Mouse (Mus musculus) embryonic facial prominence, embryonic 13.5 days (tissue): Measurements from ENCODE around the gene Stk16. TPM values are rescaled to one million over a fixed set of nuclear protein-coding genes. Genes with fewer than 3 reads are reported as not detected.

Experiments used
- ATAC-seq: fragments of 200-750 bp; cut with Nextera tagmentation; 2 replicates; pipeline ENCODE4 v1.8.0; 2017; ENCODE audit warnings: low read depth; ENCODE audit not compliant: insufficient number of reproducible peaks, insufficient read depth, low FRiP score, low TSS enrichment
- H3K27ac ChIP-seq: fragments of 300-500 bp; sonication (generic); 2 replicates; pipeline ENCODE4 v1.5.1; 2015; ENCODE audit warnings: moderate library complexity, mild to moderate bottlenecking, inconsistent platforms
- H3K27me3 ChIP-seq: fragments of 300-500 bp; sonication (generic); 2 replicates; pipeline ENCODE4 v1.6.1; 2015; ENCODE audit warnings: mild to moderate bottlenecking, inconsistent platforms
- H3K36me3 ChIP-seq: fragments of 300-500 bp; sonication (generic); 2 replicates; pipeline ENCODE4 v1.6.1; 2015; ENCODE audit warnings: mild to moderate bottlenecking, inconsistent platforms
- H3K4me1 ChIP-seq: fragments of 300-500 bp; sonication (generic); 2 replicates; pipeline ENCODE4 v1.6.1; 2015; ENCODE audit warnings: inconsistent platforms
- H3K4me2 ChIP-seq: fragments of 300-500 bp; sonication (generic); 2 replicates; pipeline ENCODE4 v1.6.1; 2015; ENCODE audit warnings: moderate library complexity, mild to moderate bottlenecking, inconsistent platforms
- H3K4me3 ChIP-seq: fragments of 300-500 bp; sonication (generic); 2 replicates; pipeline ENCODE4 v1.5.1; 2015; ENCODE audit warnings: mild to moderate bottlenecking, inconsistent platforms
- H3K9ac ChIP-seq: fragments of 300-500 bp; sonication (generic); 2 replicates; pipeline ENCODE4 v1.6.1; 2015; ENCODE audit warnings: mild to moderate bottlenecking, inconsistent platforms
- H3K9me3 ChIP-seq: fragments of 300-500 bp; sonication (generic); 2 replicates; pipeline ENCODE4 v1.6.1; 2016; ENCODE audit warnings: inconsistent platforms
- WGBS: fragments of 180-500 bp; shearing (Covaris S2); methylation state at CpG from one replicate; pipeline ENCODE4 v1.1.7; 2015; ENCODE audit warnings: mixed read lengths; 5-methylcytosine and 5-hydroxymethylcytosine counted together
- polyA plus RNA-seq: library from polyadenylated mRNA; unstranded; fragments of >200 nt; fragmentation: Nextera tagmentation; extraction: Ambion mirVana; gene quantifications from 2 replicates; pipeline ENCODE4 v1.2.1, GENCODE M21; 2015

The Stk16 gene
- polyA plus RNA-seq, 1 experiment from 2014 or later: 141 TPM

GRCm38 (mm10) chr1:75244175-75244826 lies 33.7 kb downstream of the Stk16 start:
- H3K27ac ChIP-seq: no peak overlapping the region
- no peaks in the 10 kb centered on the region for H3K27me3 ChIP-seq
- WGBS: 86% methylated on average over 12 of the region's 12 CpGs
- H3K9me3 ChIP-seq: no peaks in the 10 kb centered on the region
- H3K4me1 ChIP-seq: peaks cover 14% of the 10 kb centered on the region
- ATAC-seq: no peak
- no peak overlapping the region for H3K9ac ChIP-seq
- H3K36me3 ChIP-seq: peaks cover 47% of the 10 kb centered on the region
- H3K4me2 ChIP-seq: no peak overlapping the region
- no peak overlapping the region for H3K4me3 ChIP-seq

GRCm38 (mm10) chr1:75244836-75245235 lies 34.2 kb downstream of the Stk16 start:
- Histone ChIP-seq H3K4me2 (no peak overlapping the region), H3K36me3 (peaks cover 41% of the 10 kb centered on the region), H3K27me3 (no peaks in the 10 kb centered on the region), H3K4me3 (no peak overlapping the region), H3K9ac (no peak overlapping the region), H3K27ac (no peak overlapping the region), H3K4me1 (peaks cover 14% of the 10 kb centered on the region), H3K9me3 (no peaks in the 10 kb centered on the region)
- 15% methylated on average over 4 of the region's 4 CpGs for WGBS
- ATAC-seq: no peak

- ATAC-seq: no peak
- Histone ChIP-seq H3K9ac (peak overlapping the region; percentile 16; the same call in 1 of the 2 replicates), H3K36me3 (peaks cover 21% of the 10 kb centered on the region), H3K27ac (no peak overlapping the region), H3K9me3 (no peaks in the 10 kb centered on the region), H3K4me2 (no peak overlapping the region), H3K4me1 (peaks cover 25% of the 10 kb centered on the region), H3K27me3 (peaks cover 3% of the 10 kb centered on the region), H3K4me3 (no peak overlapping the region)
- WGBS: 78% methylated on average over 16 of the region's 16 CpGs
Measured at GRCm38 (mm10) chr1:75247071-75247930, 36.7 kb downstream of the Stk16 start.

GRCm38 (mm10) chr1:75248041-75248772 lies 37.6 kb downstream of the Stk16 start:
- peaks cover 12% of the 10 kb centered on the region for H3K27me3 ChIP-seq
- no peak overlapping the region for H3K27ac ChIP-seq
- WGBS: 41% methylated on average over 9 of the region's 9 CpGs
- no peaks in the 10 kb centered on the region for H3K9me3 ChIP-seq
- peaks cover 12% of the 10 kb centered on the region for H3K36me3 ChIP-seq
- H3K4me2 ChIP-seq: no peak overlapping the region
- H3K9ac ChIP-seq: 0 out of 2 replicates have a peak overlapping the region, but pooled peaks have one; percentile 11
- H3K4me3 ChIP-seq: no peak overlapping the region
- no peak for ATAC-seq
- peaks cover 25% of the 10 kb centered on the region for H3K4me1 ChIP-seq

GRCm38 (mm10) chr1:75250498-75250897 lies 39.9 kb downstream of the Stk16 start:
- H3K27ac ChIP-seq: no peak overlapping the region
- peaks cover 16% of the 10 kb centered on the region for H3K27me3 ChIP-seq
- no peaks in the 10 kb centered on the region for H3K36me3 ChIP-seq
- H3K4me2 ChIP-seq: no peak overlapping the region
- H3K9me3 ChIP-seq: no peaks in the 10 kb centered on the region
- 38% methylated on average over 3 of the region's 3 CpGs for WGBS
- no peak for ATAC-seq
- no peak overlapping the region for H3K9ac ChIP-seq
- peaks cover 25% of the 10 kb centered on the region for H3K4me1 ChIP-seq
- no peak overlapping the region for H3K4me3 ChIP-seq

GRCm38 (mm10) chr1:75251112-75251970 lies 40.7 kb downstream of the Stk16 start:
- ATAC-seq: no peak
- H3K4me3 ChIP-seq: peak overlapping the region; percentile 29
- H3K9me3 ChIP-seq: no peaks in the 10 kb centered on the region
- WGBS: 6% methylated on average over 21 of the region's 22 CpGs
- H3K4me1 ChIP-seq: peaks cover 25% of the 10 kb centered on the region
- H3K36me3 ChIP-seq: no peaks in the 10 kb centered on the region
- peak overlapping the region; percentile 58 for H3K4me2 ChIP-seq
- no peak overlapping the region for H3K27ac ChIP-seq
- H3K27me3 ChIP-seq: peaks cover 16% of the 10 kb centered on the region
- H3K9ac ChIP-seq: peak overlapping the region; percentile 44

GRCm38 (mm10) chr1:75252308-75252707 lies 41.7 kb downstream of the Stk16 start:
- Histone ChIP-seq H3K27ac (no peak overlapping the region), H3K27me3 (peaks cover 22% of the 10 kb centered on the region), H3K9me3 (no peaks in the 10 kb centered on the region), H3K4me2 (no peak overlapping the region), H3K36me3 (no peaks in the 10 kb centered on the region), H3K9ac (no peak overlapping the region), H3K4me3 (no peak overlapping the region), H3K4me1 (peaks cover 22% of the 10 kb centered on the region)
- ATAC-seq: no peak
- WGBS: 67% methylated on average over 13 of the region's 13 CpGs

- Histone ChIP-seq H3K4me1 (peaks cover 17% of the 10 kb centered on the region; the same call in 1 of the 2 replicates), H3K36me3 (no peaks in the 10 kb centered on the region), H3K9me3 (no peaks in the 10 kb centered on the region), H3K4me3 (no peak overlapping the region), H3K27ac (no peak overlapping the region), H3K27me3 (peaks cover 28% of the 10 kb centered on the region), H3K4me2 (no peak overlapping the region), H3K9ac (no peak overlapping the region)
- WGBS: 70% methylated on average over 16 of the region's 16 CpGs
- ATAC-seq: no peak
Measured at GRCm38 (mm10) chr1:75253029-75253428, 42.4 kb downstream of the Stk16 start.

GRCm38 (mm10) chr1:75253849-75254624 lies 43.4 kb downstream of the Stk16 start:
- Histone ChIP-seq H3K27me3 (peaks cover 31% of the 10 kb centered on the region), H3K4me1 (peaks cover 11% of the 10 kb centered on the region; the same call in 1 of the 2 replicates), H3K9ac (no peak overlapping the region), H3K36me3 (no peaks in the 10 kb centered on the region), H3K9me3 (no peaks in the 10 kb centered on the region), H3K4me3 (no peak overlapping the region), H3K27ac (no peak overlapping the region), H3K4me2 (no peak overlapping the region)
- ATAC-seq: no peak
- 63% methylated on average over 16 of the region's 16 CpGs for WGBS

- no peak overlapping the region for H3K9ac ChIP-seq
- no peak overlapping the region for H3K27ac ChIP-seq
- H3K27me3 ChIP-seq: peaks cover 31% of the 10 kb centered on the region
- 68% methylated on average over 8 of the region's 8 CpGs for WGBS
- H3K4me2 ChIP-seq: no peak overlapping the region
- no peaks in the 10 kb centered on the region for H3K36me3 ChIP-seq
- H3K4me1 ChIP-seq: peaks cover 11% of the 10 kb centered on the region; the same call in 1 of the 2 replicates
- ATAC-seq: no peak
- no peak overlapping the region for H3K4me3 ChIP-seq
- H3K9me3 ChIP-seq: no peaks in the 10 kb centered on the region
Measured at GRCm38 (mm10) chr1:75254625-75255013, 44.0 kb downstream of the Stk16 start.
